ENCODE assay signal across 8 mouse cellular contexts in the genomic region with DNA sequence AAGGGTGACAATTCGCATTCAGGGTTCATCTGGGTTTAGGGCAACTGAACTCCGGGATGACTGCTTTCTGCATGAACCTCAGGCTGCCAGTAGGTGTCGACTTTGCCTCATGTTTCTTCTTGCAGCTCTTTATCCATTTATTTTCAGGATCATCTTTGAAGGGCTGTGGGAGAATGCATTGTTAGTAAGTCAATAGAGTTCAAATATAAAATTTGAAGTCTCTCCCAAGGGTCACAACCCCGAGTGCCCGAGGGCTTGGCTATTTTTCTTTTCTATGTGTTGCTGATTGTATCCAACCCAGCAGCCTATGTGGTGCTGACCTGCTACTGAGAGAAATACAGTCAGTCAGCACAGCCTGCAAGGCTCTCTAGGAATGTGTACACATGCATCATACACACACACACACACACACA. TPM values are rescaled to one million over a fixed set of nuclear protein-coding genes. Genes with fewer than 3 reads are reported as not detected.
A peak's percentile ranks its signal among the peaks of the same experiment; 100 is the strongest.
DNase-seq lines count a peak whose midpoint lies in the region; ATAC-seq and TF ChIP-seq lines count a peak whose summit lies in the region.

No protein-coding gene starts in this region.

- 11% methylated on average over 5 of the region's 5 CpGs for WGBS in cerebellum, adult 2 months
- 17% methylated on average over 5 of the region's 5 CpGs for WGBS in kidney, embryonic 14.5 days
- WGBS in liver, embryonic 14.5 days (ENCODE audit: insufficient replicate concordance) = 30% methylated on average over 5 of the region's 5 CpGs
- WGBS in neural tube, embryonic 13.5 days = 25% methylated on average over 5 of the region's 5 CpGs

- H3K4me3 ChIP-seq in G1E (ENCODE audit: low read depth, low read length) = no peak overlapping the region
- no peak overlapping the region for H3K4me3 ChIP-seq in cerebellum, adult 2 months (replicated peaks; ENCODE audit: insufficient read depth, low read depth, low read length)
- H3K4me3 ChIP-seq in kidney, embryonic 14.5 days (ENCODE audit: low read length) = no peak overlapping the region
- H3K4me3 ChIP-seq in liver, embryonic 14.5 days (ENCODE audit: insufficient read depth in 1 of 2, low read depth in 2 of 2, low read length in 2 of 2) = no peak overlapping the region
- H3K4me3 ChIP-seq in neural tube, embryonic 13.5 days = no peak overlapping the region

- DNase-seq in A20 (ENCODE audit: low read depth, low spot score) (peak; percentile 51), G1E (ENCODE audit: low spot score) (no peak)
- peak; percentile 34 to 44 for DNase-seq in cerebellum, adult 2 months
- peak; percentile 27 to 74 for DNase-seq in frontal cortex, adult 2 months (ENCODE audit: extremely low spot score in 1 of 2, low spot score in 1 of 2)
- DNase-seq in liver, embryonic 14.5 days (ENCODE audit: low read depth in 3 of 3, low spot score in 3 of 3) = peak in 1 of 3 experiments; percentile 7
- no peak for DNase-seq in spleen, postnatal 36 days (ENCODE audit: low spot score in 2 of 2)

- H3K9ac ChIP-seq in kidney, embryonic 14.5 days (ENCODE audit: low read depth, low read length) = no peak overlapping the region
- H3K9ac ChIP-seq in liver, embryonic 14.5 days (replicated peaks) = no peak overlapping the region
- H3K9ac ChIP-seq in neural tube, embryonic 13.5 days = no peak overlapping the region

- H3K4me1 ChIP-seq in G1E (ENCODE audit: insufficient read depth, low read depth, low read length) = no peaks in the 10 kb centered on the region
- H3K4me1 ChIP-seq in cerebellum, adult 2 months (ENCODE audit: control insufficient read depth, insufficient read depth, low read length) = no peaks in the 10 kb centered on the region
- no peaks in the 10 kb centered on the region for H3K4me1 ChIP-seq in kidney, embryonic 14.5 days (ENCODE audit: control insufficient read depth, insufficient read depth, low read length)
- no peaks in the 10 kb centered on the region for H3K4me1 ChIP-seq in liver, embryonic 14.5 days (replicated peaks; ENCODE audit: control insufficient read depth in 2 of 2, insufficient read depth in 2 of 2, low read length in 1 of 2)
- no peaks in the 10 kb centered on the region for H3K4me1 ChIP-seq in neural tube, embryonic 13.5 days (replicated peaks)

- TF ChIP-seq CTCF in G1E (IDR thresholded peaks at IDR 0.05; ENCODE audit: low read depth, low read length) = no peak
- TF ChIP-seq CTCF in cerebellum, adult 2 months (IDR thresholded peaks at IDR 0.05; ENCODE audit: borderline replicate concordance, insufficient read depth, low read depth, low read length) = peak; percentile 87
- TF ChIP-seq CTCF in liver, embryonic 14.5 days (IDR thresholded peaks at IDR 0.05; ENCODE audit: low read depth) = peak; percentile 64

- no peaks in the 10 kb centered on the region for H3K9me3 ChIP-seq in G1E (replicated peaks)
- no peaks in the 10 kb centered on the region for H3K9me3 ChIP-seq in kidney, embryonic 14.5 days (ENCODE audit: control insufficient read depth, low read length)
- H3K9me3 ChIP-seq in liver, embryonic 14.5 days (ENCODE audit: control insufficient read depth, low read length) = no peaks in the 10 kb centered on the region
- no peaks in the 10 kb centered on the region for H3K9me3 ChIP-seq in neural tube, embryonic 13.5 days

- H3K27ac ChIP-seq in cerebellum, adult 2 months (ENCODE audit: insufficient read depth, low read length) = no peak overlapping the region
- no peak overlapping the region for H3K27ac ChIP-seq in kidney, embryonic 14.5 days (ENCODE audit: low read depth, low read length)
- H3K27ac ChIP-seq in liver, embryonic 14.5 days = no peak overlapping the region
- H3K27ac ChIP-seq in neural tube, embryonic 13.5 days (replicated peaks) = no peak overlapping the region

- ATAC-seq in G1E (ENCODE audit: extremely low read depth, insufficient number of reproducible peaks, low FRiP score, poor library complexity, severe bottlenecking) = peak; percentile 34; the same call in 1 of the 2 replicates
- ATAC-seq in kidney, embryonic 14.5 days (ENCODE audit: low FRiP score, low TSS enrichment) = peak; percentile 43; the same call in 1 of the 2 replicates
- no peak for ATAC-seq in liver, embryonic 14.5 days (ENCODE audit: insufficient read depth)
- ATAC-seq in neural tube, embryonic 13.5 days (ENCODE audit: low read depth) = peak; percentile 61; the same call in 1 of the 2 replicates

- TF ChIP-seq EP300 in liver, embryonic 14.5 days (IDR thresholded peaks at IDR 0.05; ENCODE audit: low read depth) = no peak

- H3K27me3 ChIP-seq in G1E (ENCODE audit: insufficient read depth, low read length) = no peaks in the 10 kb centered on the region
- no peaks in the 10 kb centered on the region for H3K27me3 ChIP-seq in cerebellum, adult 2 months (ENCODE audit: control insufficient read depth, insufficient read depth, low read length)
- H3K27me3 ChIP-seq in kidney, embryonic 14.5 days (ENCODE audit: control insufficient read depth, insufficient read depth, low read length) = no peaks in the 10 kb centered on the region
- H3K27me3 ChIP-seq in liver, embryonic 14.5 days (ENCODE audit: control insufficient read depth, insufficient read depth, low read length) = no peaks in the 10 kb centered on the region
- no peaks in the 10 kb centered on the region for H3K27me3 ChIP-seq in neural tube, embryonic 13.5 days

- H3K36me3 ChIP-seq in G1E (replicated peaks) = no peaks in the 10 kb centered on the region
- H3K36me3 ChIP-seq in kidney, embryonic 14.5 days (ENCODE audit: control insufficient read depth, insufficient read depth, low read length) = no peaks in the 10 kb centered on the region
- H3K36me3 ChIP-seq in liver, embryonic 14.5 days (replicated peaks; ENCODE audit: control insufficient read depth, insufficient read depth, low read depth) = no peaks in the 10 kb centered on the region
- H3K36me3 ChIP-seq in neural tube, embryonic 13.5 days = no peaks in the 10 kb centered on the region

- H3K4me2 ChIP-seq in kidney, embryonic 14.5 days (replicated peaks; ENCODE audit: low read depth, low read length) = no peak overlapping the region
- no peak overlapping the region for H3K4me2 ChIP-seq in liver, embryonic 14.5 days (ENCODE audit: low read depth)
- H3K4me2 ChIP-seq in neural tube, embryonic 13.5 days = no peak overlapping the region

- TF ChIP-seq POLR2A in cerebellum, adult 2 months (IDR thresholded peaks at IDR 0.05; ENCODE audit: borderline replicate concordance, insufficient read depth, low read length) = no peak

RNA-seq across cellular contexts. Expression of gene Qpct, which starts 59.2 kb away (rescaled TPM):
- total RNA-seq in G1E (2014; fragmentation: Nextera tagmentation) (not detected in 2 replicates), G1E (2017) (0.06 and 0.16 TPM in 2 replicates)
- not detected in 2 replicates for polyA plus RNA-seq in G1E (2012)
- 8.7 and 10.1 TPM in 2 replicates for polyA plus RNA-seq in cerebellum, adult 2 months (2012; rRNA removed)
- 18.5 and 20.2 TPM in 2 replicates for polyA plus RNA-seq in frontal cortex, adult 2 months (2012; rRNA removed)
- polyA plus RNA-seq in kidney, embryonic 14.5 days (2014; fragmentation: Nextera tagmentation; extraction: Ambion mirVana) = 2.1 and 3.1 TPM in 2 replicates
- polyA plus RNA-seq in liver, embryonic 14.5 days (2012; rRNA removed) = 9.9 and 10.5 TPM in 2 replicates
- polyA plus RNA-seq in liver, embryonic 14.5 days (2014; fragmentation: Nextera tagmentation; extraction: Ambion mirVana) = 22.5 and 25.0 TPM in 2 replicates
- 12.5 TPM in 2 replicates for polyA plus RNA-seq in neural tube, embryonic 13.5 days (2015; fragmentation: Nextera tagmentation; extraction: Ambion mirVana)

Comparison
In these comparisons a context has a peak if more than half of its experiments do, and no peak if none do; other contexts are left out.
1. DNase-seq: peak in A20 (single experiment), cerebellum, adult 2 months (2 of 2) and frontal cortex, adult 2 months (2 of 2); none in G1E (single experiment) and spleen, postnatal 36 days (0 of 2).